Mouse (Mus musculus) MEL (cell line): ENCODE measurements around the gene Myo1e. TPM values are rescaled to one million over a fixed set of nuclear protein-coding genes. Genes with fewer than 3 reads are reported as not detected.

Experiments used
- DNase-seq: peaks from one replicate; pipeline ENCODE4 v3.0.0; 2011; ENCODE audit warnings: low read depth, low spot score
- H3K27ac ChIP-seq: 2 replicates; pipeline ENCODE4 v1.5.1; 2012; ENCODE audit warnings: low read depth, mild to moderate bottlenecking, control low read depth, low read length, moderate library complexity; ENCODE audit not compliant: control insufficient read depth
- H3K27me3 ChIP-seq, 2 experiments: fragments of 150-350 bp in 1 of 2; sonication (generic) in 1 of 2; 2 replicates each; pipeline ENCODE4 v1.6.1; 2012; ENCODE audit warnings: low read length in 2 of 2, mild to moderate bottlenecking in 2 of 2, improper control_type of control experiment in 1 of 2, moderate library complexity in 1 of 2; ENCODE audit not compliant: insufficient read depth in 2 of 2, control insufficient read depth in 1 of 2
- H3K36me3 ChIP-seq, 2 experiments: 2 replicates each; pipeline ENCODE4 v1.6.1; 2012 to 2014; ENCODE audit warnings: low read length in 2 of 2, improper control_type of control experiment in 1 of 2, inconsistent platforms in 1 of 2, mild to moderate bottlenecking in 1 of 2; ENCODE audit not compliant: insufficient read depth in 2 of 2, control insufficient read depth in 1 of 2
- H3K4me1 ChIP-seq, 2 experiments: fragments of 150-350 bp in 1 of 2; sonication (generic) in 1 of 2; 2 replicates each; pipeline ENCODE4 v1.6.1; 2012; ENCODE audit warnings: low read length in 2 of 2, improper control_type of control experiment in 1 of 2, mild to moderate bottlenecking in 1 of 2; ENCODE audit not compliant: insufficient read depth in 2 of 2, control insufficient read depth in 1 of 2
- H3K4me3 ChIP-seq, 2 experiments: fragments of 150-350 bp in 1 of 2; sonication (generic) in 1 of 2; 2 replicates each; pipeline ENCODE4 v1.5.1; 2012; ENCODE audit warnings: low read depth in 2 of 2, low read length in 2 of 2, mild to moderate bottlenecking in 2 of 2, moderate library complexity in 2 of 2, control low read depth in 1 of 2, improper control_type of control experiment in 1 of 2; ENCODE audit not compliant: control insufficient read depth in 1 of 2, insufficient read depth in 1 of 2
- H3K79me2 ChIP-seq: 2 replicates; pipeline ENCODE4 v1.6.1; 2012; ENCODE audit warnings: mild to moderate bottlenecking, low read length, moderate library complexity; ENCODE audit not compliant: control insufficient read depth, poor library complexity, insufficient read depth
- H3K9ac ChIP-seq: 2 replicates; pipeline ENCODE4 v1.6.1; 2012; ENCODE audit warnings: low read depth, mild to moderate bottlenecking, control low read depth, low read length, moderate library complexity; ENCODE audit not compliant: control insufficient read depth, poor library complexity, severe bottlenecking
- H3K9me3 ChIP-seq: fragments of 150-350 bp; sonication (generic); replicated peaks from 2 replicates; pipeline ENCODE4 v1.6.1; 2012; ENCODE audit warnings: mild to moderate bottlenecking, low read length, improper control_type of control experiment, moderate library complexity; ENCODE audit not compliant: insufficient read depth
- CHD1 ChIP-seq: IDR thresholded peaks from 2 replicates; pipeline ENCODE4 v1.6.1; 2012; ENCODE audit warnings: low read depth, mild to moderate bottlenecking, inconsistent platforms, low read length, improper control_type of control experiment
- E2F4 ChIP-seq: IDR thresholded peaks from 2 replicates; pipeline ENCODE4 v1.6.1; 2011; ENCODE audit warnings: low read depth, low read length, improper control_type of control experiment, borderline replicate concordance
- ETS1 ChIP-seq: IDR thresholded peaks from 2 replicates; pipeline ENCODE4 v1.6.1; 2012; ENCODE audit warnings: low read depth, mild to moderate bottlenecking, inconsistent platforms, low read length, improper control_type of control experiment, moderate library complexity
- GABPA ChIP-seq: IDR thresholded peaks from 2 replicates; pipeline ENCODE4 v1.6.1; 2012; ENCODE audit warnings: low read depth, mild to moderate bottlenecking, inconsistent platforms, low read length, improper control_type of control experiment, moderate library complexity
- GATA1 ChIP-seq: IDR thresholded peaks from 2 replicates; pipeline ENCODE4 v1.6.1; 2011; ENCODE audit warnings: low read depth, low read length, improper control_type of control experiment
- JUND ChIP-seq: IDR thresholded peaks from 2 replicates; pipeline ENCODE4 v1.6.1; 2011; ENCODE audit warnings: low read depth, mild to moderate bottlenecking, improper control_type of control experiment, low read length
- KAT2A ChIP-seq: conservative IDR thresholded peaks from 2 replicates; pipeline ENCODE4 v1.6.1; 2012; ENCODE audit warnings: low read depth, low read length, improper control_type of control experiment, inconsistent platforms
- MAX ChIP-seq: IDR thresholded peaks from 2 replicates; pipeline ENCODE4 v1.6.1; 2011; ENCODE audit warnings: low read length, improper control_type of control experiment
- MAZ ChIP-seq: IDR thresholded peaks from 2 replicates; pipeline ENCODE4 v1.6.1; 2012; ENCODE audit warnings: low read depth, mild to moderate bottlenecking, inconsistent platforms, low read length, improper control_type of control experiment
- MXI1 ChIP-seq: IDR thresholded peaks from 2 replicates; pipeline ENCODE4 v1.6.1; 2011; ENCODE audit warnings: mild to moderate bottlenecking, low read depth, low read length, improper control_type of control experiment
- MYB ChIP-seq: IDR thresholded peaks from 2 replicates; pipeline ENCODE4 v1.6.1; 2011; ENCODE audit warnings: mild to moderate bottlenecking, low read depth, low read length, improper control_type of control experiment
- NELFE ChIP-seq: IDR thresholded peaks from 2 replicates; pipeline ENCODE4 v1.6.1; 2011; ENCODE audit warnings: low read depth, low read length, improper control_type of control experiment
- POLR2AphosphoS5 ChIP-seq: IDR thresholded peaks from 2 replicates; pipeline ENCODE4 v1.6.1; 2012; ENCODE audit warnings: low read depth, borderline replicate concordance, mild to moderate bottlenecking, inconsistent platforms, low read length, moderate library complexity, mixed read lengths
- ZNF384 ChIP-seq: IDR thresholded peaks from 2 replicates; pipeline ENCODE4 v1.6.1; 2012; ENCODE audit warnings: low read depth, mild to moderate bottlenecking, inconsistent platforms, low read length, improper control_type of control experiment
- polyA plus RNA-seq, 2 experiments: library from polyadenylated mRNA; stranded (reverse) in 1 of 2; unstranded in 1 of 2; fragments of >175 nt in 1 of 2; fragments of >200 nt in 1 of 2; gene quantifications; 2 replicates each; pipeline versions ENCODE4 v1.2.1 to v1.2.4; 2012; ENCODE audit warnings: low replicate concordance in 2 of 2, low read depth in 1 of 2; ENCODE audit not compliant: insufficient read length in 2 of 2, insufficient read depth in 1 of 2, missing spikeins in 1 of 2
- total RNA-seq: library from RNA; depleted of rRNA; stranded (reverse); fragments of 300-350 nt; gene quantifications from 2 replicates; pipeline ENCODE4 v1.2.3, GENCODE M21; 2012

Gene Myo1e
- total and polyA plus RNA-seq, 3 experiments, result 4.9 to 7.8 TPM; not detected in 1

DNA sequence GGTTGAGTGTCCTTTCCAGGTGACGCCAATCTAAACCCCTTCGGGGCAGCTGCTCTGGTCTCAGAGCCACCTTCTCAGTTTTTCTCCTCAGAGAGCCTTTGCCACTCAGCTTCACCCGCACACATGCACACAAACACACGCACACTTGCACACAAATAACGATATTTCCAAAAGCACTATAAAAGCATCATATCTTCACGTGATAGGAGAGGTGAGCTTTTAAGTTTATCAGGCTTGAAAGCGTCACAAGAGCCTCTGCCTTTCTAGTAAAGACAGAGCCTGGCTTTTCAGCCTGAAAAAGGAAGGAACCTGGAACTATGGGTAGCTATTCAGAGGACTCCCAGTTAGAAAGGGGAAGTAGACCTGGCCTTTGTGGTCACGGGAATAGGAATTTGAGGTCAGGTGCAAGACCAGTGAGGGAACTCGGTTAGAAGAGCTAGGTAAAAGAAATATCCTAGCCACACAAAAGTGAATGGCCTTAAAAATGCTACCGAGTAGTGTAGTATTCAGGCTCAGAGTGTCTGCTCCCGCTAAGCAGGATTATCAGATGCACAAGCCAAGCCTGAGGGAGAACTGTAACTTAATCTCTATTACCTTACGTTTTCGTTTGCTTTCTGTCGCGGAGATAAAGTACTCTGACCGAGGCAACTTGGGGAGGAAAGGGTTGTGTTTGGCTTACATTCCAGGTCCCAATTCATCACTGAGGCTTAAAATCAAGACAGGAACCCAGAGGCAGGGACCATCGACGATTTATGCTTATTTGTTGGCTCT is 178.0 kb downstream of the Myo1e start (continued):
- peak; percentile 46; the same call in 1 of the 2 replicates for TF ChIP-seq MYB
- no peak for TF ChIP-seq POLR2AphosphoS5
- TF ChIP-seq GATA1, result peak; percentile 78
- TF ChIP-seq ETS1, result no peak
- peak; percentile 31; the same call in 1 of the 2 replicates for TF ChIP-seq NELFE
- no peak for TF ChIP-seq MAX

GRCm38 (mm10) chr9:70387410-70388119 is 180.4 kb downstream of the Myo1e start:
- H3K36me3 ChIP-seq, result peaks cover 2 to 31% of the 10 kb centered on the region in 2 experiments; a peak in 2 of 4 replicates
- H3K4me3 ChIP-seq, result no peak overlapping the region
- no peaks in the 10 kb centered on the region for H3K9me3 ChIP-seq
- H3K4me1 ChIP-seq, result peaks cover 5 to 41% of the 10 kb centered on the region in 2 experiments
- DNase-seq, result peak; percentile 35
- no peaks in the 10 kb centered on the region for H3K79me2 ChIP-seq
- TF ChIP-seq E2F4, result no peak
- TF ChIP-seq ZNF384, result peak; percentile 97
- no peak overlapping the region for H3K9ac ChIP-seq
- H3K27me3 ChIP-seq, result no peaks in the 10 kb centered on the region
- H3K27ac ChIP-seq, result no peak overlapping the region

GRCm38 (mm10) chr9:70389548-70389947 is 182.4 kb downstream of the Myo1e start:
- Histone ChIP-seq H3K4me3 (no peak overlapping the region), H3K27ac (no peak overlapping the region), H3K9ac (no peak overlapping the region), H3K27me3 (no peaks in the 10 kb centered on the region), H3K4me1 (peaks cover 5 to 30% of the 10 kb centered on the region in 2 experiments), H3K36me3 (peaks cover 2 to 30% of the 10 kb centered on the region in 2 experiments; a peak in 2 of 4 replicates), H3K79me2 (no peaks in the 10 kb centered on the region), H3K9me3 (no peaks in the 10 kb centered on the region)
- no peak for DNase-seq
- no peak for TF ChIP-seq MAZ
- TF ChIP-seq MXI1, result no peak
- no peak for TF ChIP-seq GABPA
- no peak for TF ChIP-seq KAT2A
- no peak for TF ChIP-seq E2F4
- TF ChIP-seq CHD1, result no peak
- no peak for TF ChIP-seq JUND
